Mouse (Mus musculus) ZHBTc4 (cell line): ENCODE measurements at regions not wholly inside any gene's neighbourhood (a gene's known extent, or its start where the extent isn't known, plus 50 kb on each side); places are given as distances from the start of the nearest gene placed in this dataset.

Source experiments
- DNase-seq: peaks from one replicate; pipeline ENCODE4 v3.0.0-alpha.2; 2011; ENCODE audit warnings: low read depth, low spot score

DNA sequence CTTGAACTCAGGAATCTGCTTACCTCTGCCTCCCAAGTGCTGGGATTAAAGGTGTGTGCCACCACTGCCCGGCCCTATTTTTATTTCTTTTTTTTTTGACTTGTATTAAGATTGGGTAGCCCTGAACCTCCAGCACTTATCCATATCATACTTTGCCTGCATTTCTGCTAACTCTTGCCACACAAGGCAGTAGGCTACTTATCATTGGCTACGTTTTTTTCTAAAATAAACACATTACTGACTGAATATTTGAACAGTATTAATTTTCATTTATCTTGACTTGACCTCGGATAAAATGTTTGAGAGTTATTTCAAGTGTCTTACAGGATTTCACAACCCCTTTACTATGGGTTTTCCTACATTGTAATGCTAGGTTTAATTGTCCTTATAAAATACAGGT, 488.0 kb downstream of the Trim52 start:
- DNase-seq: no peak

DNA sequence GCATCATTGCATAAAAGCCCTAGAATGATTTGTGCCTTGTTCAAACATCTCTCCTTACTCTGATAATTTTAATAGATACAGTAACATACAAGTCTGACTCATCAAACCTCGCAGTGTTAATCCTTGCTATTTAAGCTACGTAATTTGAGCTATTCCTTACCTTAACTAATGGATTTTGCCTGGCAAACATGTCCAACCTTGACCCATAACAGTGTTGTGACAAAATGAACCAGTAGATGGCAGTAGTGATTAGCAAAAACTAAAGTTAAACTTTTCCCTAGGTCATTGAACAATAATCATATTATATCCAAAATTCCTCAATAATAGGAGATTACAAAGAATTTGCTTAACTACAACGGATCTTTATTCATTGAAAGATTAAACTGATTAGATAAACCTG, 501.0 kb downstream of the Trim52 start:
- peak; percentile 47 for DNase-seq

DNA sequence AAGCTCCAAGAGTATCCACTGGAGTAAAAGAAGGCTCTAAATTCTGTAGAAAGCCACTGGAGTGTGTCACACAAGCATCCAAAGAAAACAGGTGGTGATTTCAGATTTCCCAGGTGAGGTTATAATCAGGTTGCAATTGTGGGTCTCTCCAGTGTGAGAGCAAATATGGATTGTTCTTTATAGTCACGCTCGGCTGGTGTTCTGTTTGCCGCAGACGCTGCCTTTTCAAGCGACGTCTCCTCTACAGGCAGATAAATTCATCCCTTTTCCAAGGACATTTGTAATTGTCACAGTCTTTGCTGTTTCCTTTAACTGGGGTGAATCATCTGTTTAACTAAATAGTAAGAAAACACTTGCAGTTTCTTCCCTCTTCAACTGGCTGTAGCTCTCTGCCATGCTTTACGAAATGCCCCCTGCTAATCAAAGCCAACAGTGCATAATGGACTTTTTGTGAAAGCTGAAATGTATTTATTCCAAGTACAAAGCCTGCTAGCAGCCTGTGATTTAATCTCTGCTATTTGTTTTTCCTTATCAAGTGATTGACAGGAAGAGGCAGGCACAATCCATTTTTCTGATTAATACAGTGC, 502.4 kb downstream of the Trim52 start:
- DNase-seq: no peak
